Mouse (Mus musculus): ENCODE data around the gene Tnnt2.

DNA sequence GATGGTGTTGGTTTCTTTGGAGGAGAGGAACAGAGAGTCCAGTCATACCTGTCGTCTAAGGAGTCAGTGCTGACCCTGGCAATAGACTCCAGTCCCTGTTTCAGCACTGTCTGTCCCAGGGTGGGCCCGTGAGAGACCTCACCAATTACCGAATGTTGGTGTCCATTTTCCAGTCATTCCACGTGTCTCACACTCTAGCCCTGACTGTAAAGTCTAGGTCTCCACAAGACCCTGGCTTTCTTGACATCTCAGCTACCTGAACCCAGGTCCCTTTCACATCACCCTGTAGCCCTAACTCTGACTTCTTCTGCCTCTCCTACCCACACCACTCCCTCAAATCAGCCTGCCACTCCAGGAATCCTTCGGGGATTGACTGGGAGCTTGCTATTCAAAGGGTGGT, 26.4 kb downstream of the Tnnt2 start:
- no peak for TF ChIP-seq CTCF (IDR thresholded peaks at IDR 0.05; ENCODE audit: borderline replicate concordance, insufficient read depth, low read depth, low read length)
- TF ChIP-seq POLR2A (IDR thresholded peaks at IDR 0.05; ENCODE audit: borderline replicate concordance, insufficient read depth, low read length), result no peak

Data from cerebellum, adult 2 months (tissue).